Mouse (Mus musculus) embryonic facial prominence, embryonic 12.5 days (tissue): ENCODE measurements around the gene Aox1. TPM values are rescaled to one million over a fixed set of nuclear protein-coding genes. Genes with fewer than 3 reads are reported as not detected.

Experiments used
- ATAC-seq: fragments of 200-750 bp; cut with Nextera tagmentation; 2 replicates; pipeline ENCODE4 v1.8.0; 2017; ENCODE audit not compliant: insufficient number of reproducible peaks, insufficient read depth, low FRiP score, low TSS enrichment
- H3K27ac ChIP-seq: fragments of 300-500 bp; sonication (generic); 2 replicates; pipeline ENCODE4 v1.5.1; 2016; ENCODE audit warnings: mild to moderate bottlenecking
- H3K27me3 ChIP-seq: fragments of 300-500 bp; sonication (generic); 2 replicates; pipeline ENCODE4 v1.6.1; 2016; ENCODE audit warnings: mild to moderate bottlenecking, moderate library complexity
- H3K36me3 ChIP-seq: fragments of 300-500 bp; sonication (generic); 2 replicates; pipeline ENCODE4 v1.6.1; 2016; ENCODE audit warnings: mild to moderate bottlenecking
- H3K4me1 ChIP-seq: fragments of 300-500 bp; sonication (generic); 2 replicates; pipeline ENCODE4 v1.6.1; 2016
- H3K4me2 ChIP-seq: fragments of 300-500 bp; sonication (generic); replicated peaks from 2 replicates; pipeline ENCODE4 v1.6.1; 2016; ENCODE audit warnings: mild to moderate bottlenecking, moderate library complexity
- H3K4me3 ChIP-seq: fragments of 300-500 bp; sonication (generic); 2 replicates; pipeline ENCODE4 v1.5.1; 2016; ENCODE audit warnings: mild to moderate bottlenecking
- H3K9ac ChIP-seq: fragments of 300-500 bp; sonication (generic); 2 replicates; pipeline ENCODE4 v1.6.1; 2016; ENCODE audit warnings: mild to moderate bottlenecking, moderate library complexity
- H3K9me3 ChIP-seq: fragments of 300-500 bp; sonication (generic); 2 replicates; pipeline ENCODE4 v1.6.1; 2016; ENCODE audit warnings: mild to moderate bottlenecking, moderate library complexity
- WGBS: fragments of 180-500 bp; shearing (Covaris S2); methylation state at CpG from one replicate; pipeline ENCODE4 v1.1.7; 2016; 5-methylcytosine and 5-hydroxymethylcytosine counted together
- polyA plus RNA-seq: library from polyadenylated mRNA; unstranded; fragments of >200 nt; fragmentation: Nextera tagmentation; extraction: Ambion mirVana; gene quantifications from 2 replicates; pipeline ENCODE4 v1.2.1, GENCODE M21; 2016

The Aox1 gene
- polyA plus RNA-seq, 1 experiment from 2014 or later = 0.13 TPM

- H3K9ac ChIP-seq = no peak overlapping the region
- H3K36me3 ChIP-seq = no peaks in the 10 kb centered on the region
- H3K4me2 ChIP-seq = no peak overlapping the region
- H3K4me3 ChIP-seq = no peak overlapping the region
- H3K27ac ChIP-seq = no peak overlapping the region
- no peaks in the 10 kb centered on the region for H3K27me3 ChIP-seq
- ATAC-seq = no peak
- 73% methylated on average over 6 of the region's 6 CpGs for WGBS
- H3K9me3 ChIP-seq = no peaks in the 10 kb centered on the region
- H3K4me1 ChIP-seq = no peaks in the 10 kb centered on the region
Measured at GRCm38 (mm10) chr1:58069181-58069580, 39.5 kb downstream of the Aox1 start.

GRCm38 (mm10) chr1:58070091-58070490 lies 40.4 kb downstream of the Aox1 start:
- 94% methylated on average over 11 of the region's 11 CpGs for WGBS
- no peaks in the 10 kb centered on the region for H3K27me3 ChIP-seq
- no peak for ATAC-seq

GRCm38 (mm10) chr1:58071006-58071405 lies 41.3 kb downstream of the Aox1 start:
- H3K4me3 ChIP-seq = no peak overlapping the region
- no peak overlapping the region for H3K4me2 ChIP-seq
- H3K9ac ChIP-seq = no peak overlapping the region
- H3K27ac ChIP-seq = no peak overlapping the region
- no peak for ATAC-seq
- 86% methylated on average over 9 of the region's 9 CpGs for WGBS
- H3K9me3 ChIP-seq = no peaks in the 10 kb centered on the region
- no peaks in the 10 kb centered on the region for H3K4me1 ChIP-seq
- H3K36me3 ChIP-seq = no peaks in the 10 kb centered on the region
- H3K27me3 ChIP-seq = no peaks in the 10 kb centered on the region

More at GRCm38 (mm10) chr1:58070091-58070490, 40.4 kb downstream of the Aox1 start:
- Histone ChIP-seq H3K9ac (no peak overlapping the region), H3K4me2 (no peak overlapping the region), H3K4me1 (no peaks in the 10 kb centered on the region), H3K9me3 (no peaks in the 10 kb centered on the region), H3K27ac (no peak overlapping the region), H3K4me3 (no peak overlapping the region), H3K36me3 (no peaks in the 10 kb centered on the region)

- H3K36me3 ChIP-seq = no peaks in the 10 kb centered on the region
- H3K4me3 ChIP-seq = no peak overlapping the region
- H3K27ac ChIP-seq = no peak overlapping the region
- WGBS = 88% methylated on average over 1 of the region's 1 CpGs
- ATAC-seq = no peak
- H3K4me1 ChIP-seq = no peaks in the 10 kb centered on the region
- H3K27me3 ChIP-seq = no peaks in the 10 kb centered on the region
- no peaks in the 10 kb centered on the region for H3K9me3 ChIP-seq
- H3K9ac ChIP-seq = no peak overlapping the region
- H3K4me2 ChIP-seq = no peak overlapping the region
Measured at GRCm38 (mm10) chr1:58071509-58071908, 41.8 kb downstream of the Aox1 start.

GRCm38 (mm10) chr1:58072416-58072815 lies 42.7 kb downstream of the Aox1 start:
- WGBS = 55% methylated on average over 2 of the region's 2 CpGs

GRCm38 (mm10) chr1:58072991-58073730 lies 43.4 kb downstream of the Aox1 start:
- WGBS = 66% methylated on average over 12 of the region's 12 CpGs
- Histone ChIP-seq H3K4me1 (no peaks in the 10 kb centered on the region), H3K9me3 (no peaks in the 10 kb centered on the region), H3K4me2 (no peak overlapping the region), H3K4me3 (no peak overlapping the region), H3K9ac (no peak overlapping the region), H3K27ac (no peak overlapping the region), H3K27me3 (no peaks in the 10 kb centered on the region), H3K36me3 (no peaks in the 10 kb centered on the region)
- ATAC-seq = no peak

More at GRCm38 (mm10) chr1:58072416-58072815, 42.7 kb downstream of the Aox1 start:
- Histone ChIP-seq H3K4me2 (no peak overlapping the region), H3K27ac (no peak overlapping the region), H3K4me3 (no peak overlapping the region), H3K27me3 (no peaks in the 10 kb centered on the region), H3K9me3 (no peaks in the 10 kb centered on the region), H3K9ac (no peak overlapping the region), H3K4me1 (no peaks in the 10 kb centered on the region), H3K36me3 (no peaks in the 10 kb centered on the region)
- no peak for ATAC-seq

- no peaks in the 10 kb centered on the region for H3K36me3 ChIP-seq
Measured at GRCm38 (mm10) chr1:58074266-58074665, 44.5 kb downstream of the Aox1 start.

GRCm38 (mm10) chr1:58077882-58078281 lies 48.2 kb downstream of the Aox1 start:
- Histone ChIP-seq H3K9me3 (no peaks in the 10 kb centered on the region), H3K36me3 (no peaks in the 10 kb centered on the region), H3K4me3 (no peak overlapping the region), H3K4me1 (no peaks in the 10 kb centered on the region), H3K9ac (no peak overlapping the region), H3K27ac (no peak overlapping the region), H3K4me2 (no peak overlapping the region), H3K27me3 (no peaks in the 10 kb centered on the region)
- no peak for ATAC-seq

More at GRCm38 (mm10) chr1:58074266-58074665, 44.5 kb downstream of the Aox1 start:
- H3K9me3 ChIP-seq = no peaks in the 10 kb centered on the region
- ATAC-seq = no peak
- no peaks in the 10 kb centered on the region for H3K4me1 ChIP-seq
- H3K4me3 ChIP-seq = no peak overlapping the region
- no peaks in the 10 kb centered on the region for H3K27me3 ChIP-seq
- WGBS = 91% methylated on average over 2 of the region's 2 CpGs
- H3K27ac ChIP-seq = no peak overlapping the region
- H3K4me2 ChIP-seq = no peak overlapping the region
- H3K9ac ChIP-seq = no peak overlapping the region

- H3K27me3 ChIP-seq = no peaks in the 10 kb centered on the region
- no peak overlapping the region for H3K4me3 ChIP-seq
- no peak overlapping the region for H3K9ac ChIP-seq
- no peak for ATAC-seq
- no peaks in the 10 kb centered on the region for H3K4me1 ChIP-seq
- H3K27ac ChIP-seq = no peak overlapping the region
- WGBS = 92% methylated on average over 7 of the region's 7 CpGs
- H3K36me3 ChIP-seq = no peaks in the 10 kb centered on the region
- no peaks in the 10 kb centered on the region for H3K9me3 ChIP-seq
- no peak overlapping the region for H3K4me2 ChIP-seq
Measured at GRCm38 (mm10) chr1:58078390-58078789, 48.7 kb downstream of the Aox1 start.

GRCm38 (mm10) chr1:58079689-58080088 lies 50.0 kb downstream of the Aox1 start:
- WGBS = 87% methylated on average over 5 of the region's 5 CpGs
- ATAC-seq = no peak
- Histone ChIP-seq H3K9me3 (no peaks in the 10 kb centered on the region), H3K27ac (no peak overlapping the region), H3K27me3 (no peaks in the 10 kb centered on the region), H3K4me2 (no peak overlapping the region), H3K36me3 (no peaks in the 10 kb centered on the region), H3K4me3 (no peak overlapping the region), H3K9ac (no peak overlapping the region), H3K4me1 (no peaks in the 10 kb centered on the region)

- Histone ChIP-seq H3K27me3 (no peaks in the 10 kb centered on the region), H3K9me3 (no peaks in the 10 kb centered on the region), H3K4me1 (no peaks in the 10 kb centered on the region), H3K36me3 (no peaks in the 10 kb centered on the region), H3K9ac (no peak overlapping the region), H3K4me2 (no peak overlapping the region), H3K27ac (no peak overlapping the region), H3K4me3 (no peak overlapping the region)
- no peak for ATAC-seq
- 82% methylated on average over 4 of the region's 4 CpGs for WGBS
Measured at GRCm38 (mm10) chr1:58080446-58080845, 50.7 kb downstream of the Aox1 start.

- H3K27me3 ChIP-seq = no peaks in the 10 kb centered on the region
- ATAC-seq = no peak
- no peak overlapping the region for H3K27ac ChIP-seq
- H3K4me3 ChIP-seq = no peak overlapping the region
- no peaks in the 10 kb centered on the region for H3K9me3 ChIP-seq
- no peaks in the 10 kb centered on the region for H3K36me3 ChIP-seq
- 81% methylated on average over 5 of the region's 5 CpGs for WGBS
- no peaks in the 10 kb centered on the region for H3K4me1 ChIP-seq
- H3K4me2 ChIP-seq = no peak overlapping the region
- no peak overlapping the region for H3K9ac ChIP-seq
Measured at GRCm38 (mm10) chr1:58081356-58081755, 51.6 kb downstream of the Aox1 start.
